Mouse (Mus musculus) liver, postnatal 0 days (tissue): Measurements from ENCODE around the gene Ctns. TPM values are rescaled to one million over a fixed set of nuclear protein-coding genes. Genes with fewer than 3 reads are reported as not detected.

Source experiments
- ATAC-seq: fragments of 200-750 bp; cut with Nextera tagmentation; 2 replicates; pipeline ENCODE4 v1.8.0; 2017; ENCODE audit warnings: mild to moderate bottlenecking, moderate library complexity
- DNase-seq: peaks from one replicate; pipeline ENCODE4 v3.0.0-alpha.2; 2016
- H3K27ac ChIP-seq: fragments of 300-500 bp; sonication (generic); 2 replicates; pipeline ENCODE4 v1.5.1; 2014; ENCODE audit warnings: antibody characterized with exemption, moderate library complexity, mild to moderate bottlenecking, low read depth
- H3K27me3 ChIP-seq: fragments of 300-500 bp; sonication (generic); 2 replicates; pipeline ENCODE4 v1.6.1; 2014; ENCODE audit warnings: low read length, control low read depth, mixed read lengths; ENCODE audit not compliant: insufficient read depth
- H3K36me3 ChIP-seq: fragments of 300-500 bp; sonication (generic); replicated peaks from 2 replicates; pipeline ENCODE4 v1.6.1; 2014; ENCODE audit warnings: mild to moderate bottlenecking, control low read depth, low read length, moderate library complexity, mixed read lengths; ENCODE audit not compliant: insufficient read depth
- H3K4me1 ChIP-seq: fragments of 300-500 bp; sonication (generic); 2 replicates; pipeline ENCODE4 v1.6.1; 2014; ENCODE audit warnings: antibody characterized with exemption, mild to moderate bottlenecking, control low read depth; ENCODE audit not compliant: insufficient read depth
- H3K4me2 ChIP-seq: fragments of 300-500 bp; sonication (generic); 2 replicates; pipeline ENCODE4 v1.6.1; 2014; ENCODE audit warnings: low read depth, mild to moderate bottlenecking, low read length, moderate library complexity, mixed read lengths
- H3K4me3 ChIP-seq: fragments of 300-500 bp; sonication (generic); 2 replicates; pipeline ENCODE4 v1.5.1; 2014; ENCODE audit warnings: low read depth, low read length
- H3K9ac ChIP-seq: fragments of 300-500 bp; sonication (generic); replicated peaks from 2 replicates; pipeline ENCODE4 v1.6.1; 2014; ENCODE audit warnings: mild to moderate bottlenecking, moderate library complexity
- H3K9me3 ChIP-seq: fragments of 300-500 bp; sonication (generic); 2 replicates; pipeline ENCODE4 v1.6.1; 2016; ENCODE audit warnings: mild to moderate bottlenecking, control low read depth, low read length, mixed read lengths
- CTCF ChIP-seq: sonication (generic); IDR thresholded peaks from 2 replicates; pipeline ENCODE4 v1.5.1; 2016; ENCODE audit warnings: antibody characterized with exemption, low read depth
- EP300 ChIP-seq: IDR thresholded peaks from 2 replicates; pipeline ENCODE4 v1.6.1; 2016; ENCODE audit warnings: antibody characterized with exemption, low read depth, mild to moderate bottlenecking
- WGBS: fragments of 180-500 bp; shearing (Covaris S2); extraction: QIAGEN DNeasy Blood & Tissue Kit; methylation state at CpG from one replicate; pipeline ENCODE4 v1.1.7; 2014; ENCODE audit not compliant: insufficient replicate concordance; 5-methylcytosine and 5-hydroxymethylcytosine counted together
- polyA plus RNA-seq: library from polyadenylated mRNA; unstranded; fragments of >200 nt; fragmentation: Nextera tagmentation; extraction: Ambion mirVana; gene quantifications from 2 replicates; pipeline ENCODE4 v1.2.1, GENCODE M21; 2015

The Ctns gene
- polyA plus RNA-seq, 1 experiment from 2014 or later, result 8.4 TPM

- Histone ChIP-seq H3K27me3 (no peaks in the 10 kb centered on the region), H3K9ac (peak overlapping the region; percentile 87), H3K9me3 (no peaks in the 10 kb centered on the region), H3K36me3 (peaks cover 7% of the 10 kb centered on the region; the same call in 1 of the 2 replicates), H3K4me1 (peaks cover 18% of the 10 kb centered on the region), H3K4me2 (peak overlapping the region; percentile 97), H3K4me3 (peak overlapping the region; percentile 71), H3K27ac (peak overlapping the region; percentile 89)
- 2% methylated on average over 12 of the region's 12 CpGs for WGBS
- TF ChIP-seq EP300, result no peak
- ATAC-seq, result peak; percentile 36
- DNase-seq, result peak; percentile 70
Observed at GRCm38 (mm10) chr11:73199879-73200278, 1.0 kb upstream of the Ctns start.

GRCm38 (mm10) chr11:73199230-73199712 is 429 bp upstream of the Ctns start, which contains the start of gene Shpk:
Shpk (plus strand) TSS chr11:73199460.
- Histone ChIP-seq H3K27me3 (no peaks in the 10 kb centered on the region), H3K4me2 (peak within 1 kb of the TSS; percentile 97), H3K36me3 (peaks cover 7% of the 10 kb centered on the region; the same call in 1 of the 2 replicates), H3K4me1 (peaks cover 18% of the 10 kb centered on the region), H3K4me3 (peak within 1 kb of the TSS; percentile 71), H3K27ac (peak within 1 kb of the TSS; percentile 89), H3K9me3 (no peaks in the 10 kb centered on the region), H3K9ac (peak within 1 kb of the TSS; percentile 87)
- TF ChIP-seq EP300 (no peak), CTCF (no peak)
- ATAC-seq, result peak; percentile 96
- peak; percentile 93 for DNase-seq
- 1% methylated on average over 32 of the region's 32 CpGs for WGBS

GRCm38 (mm10) chr11:73198190-73198589 is 652 bp downstream of the Ctns start:
- Histone ChIP-seq H3K9me3 (no peaks in the 10 kb centered on the region), H3K4me3 (peak overlapping the region; percentile 71), H3K36me3 (peaks cover 9% of the 10 kb centered on the region; the same call in 1 of the 2 replicates), H3K4me2 (peak overlapping the region; percentile 97), H3K9ac (peak overlapping the region; percentile 87), H3K27ac (no peak overlapping the region), H3K4me1 (peaks cover 18% of the 10 kb centered on the region), H3K27me3 (no peaks in the 10 kb centered on the region)
- DNase-seq (no peak), ATAC-seq (no peak)
- no peak for TF ChIP-seq CTCF
- no peak for TF ChIP-seq EP300
- 3% methylated on average over 1 of the region's 1 CpGs for WGBS

- TF ChIP-seq CTCF (no peak), EP300 (no peak)
- Histone ChIP-seq H3K4me3 (no peak overlapping the region), H3K4me2 (no peak overlapping the region), H3K4me1 (peaks cover 4% of the 10 kb centered on the region), H3K9me3 (no peaks in the 10 kb centered on the region), H3K36me3 (peaks cover 35% of the 10 kb centered on the region), H3K27me3 (no peaks in the 10 kb centered on the region), H3K27ac (no peak overlapping the region), H3K9ac (no peak overlapping the region)
- ATAC-seq (no peak), DNase-seq (no peak)
- WGBS, result 80% methylated on average over 2 of the region's 2 CpGs
Observed at GRCm38 (mm10) chr11:73194444-73194843, 4.4 kb downstream of the Ctns start.

- no peak overlapping the region for H3K27ac ChIP-seq
- ATAC-seq, result no peak
- no peak for TF ChIP-seq CTCF
- TF ChIP-seq EP300, result no peak
- H3K4me1 ChIP-seq, result peaks cover 3% of the 10 kb centered on the region
- H3K4me2 ChIP-seq, result no peak overlapping the region
- no peaks in the 10 kb centered on the region for H3K9me3 ChIP-seq
- WGBS, result 47% methylated on average over 6 of the region's 6 CpGs
- no peak overlapping the region for H3K9ac ChIP-seq
- H3K4me3 ChIP-seq, result no peak overlapping the region
- no peak for DNase-seq
- H3K27me3 ChIP-seq, result no peaks in the 10 kb centered on the region
- H3K36me3 ChIP-seq, result peaks cover 40% of the 10 kb centered on the region
Observed at GRCm38 (mm10) chr11:73193047-73193446, 5.8 kb downstream of the Ctns start.

GRCm38 (mm10) chr11:73187231-73187630 is 11.6 kb downstream of the Ctns start:
- Histone ChIP-seq H3K4me1 (no peaks in the 10 kb centered on the region), H3K27me3 (no peaks in the 10 kb centered on the region), H3K4me2 (no peak overlapping the region), H3K27ac (no peak overlapping the region), H3K9ac (no peak overlapping the region), H3K36me3 (peaks cover 42% of the 10 kb centered on the region), H3K4me3 (no peak overlapping the region), H3K9me3 (no peaks in the 10 kb centered on the region)
- DNase-seq, result no peak
- ATAC-seq, result no peak
- TF ChIP-seq CTCF (no peak), EP300 (no peak)
- WGBS, result 80% methylated on average over 6 of the region's 6 CpGs
